Comparison of ENCODE assay signal across 7 mouse cellular contexts in the genomic region with DNA sequence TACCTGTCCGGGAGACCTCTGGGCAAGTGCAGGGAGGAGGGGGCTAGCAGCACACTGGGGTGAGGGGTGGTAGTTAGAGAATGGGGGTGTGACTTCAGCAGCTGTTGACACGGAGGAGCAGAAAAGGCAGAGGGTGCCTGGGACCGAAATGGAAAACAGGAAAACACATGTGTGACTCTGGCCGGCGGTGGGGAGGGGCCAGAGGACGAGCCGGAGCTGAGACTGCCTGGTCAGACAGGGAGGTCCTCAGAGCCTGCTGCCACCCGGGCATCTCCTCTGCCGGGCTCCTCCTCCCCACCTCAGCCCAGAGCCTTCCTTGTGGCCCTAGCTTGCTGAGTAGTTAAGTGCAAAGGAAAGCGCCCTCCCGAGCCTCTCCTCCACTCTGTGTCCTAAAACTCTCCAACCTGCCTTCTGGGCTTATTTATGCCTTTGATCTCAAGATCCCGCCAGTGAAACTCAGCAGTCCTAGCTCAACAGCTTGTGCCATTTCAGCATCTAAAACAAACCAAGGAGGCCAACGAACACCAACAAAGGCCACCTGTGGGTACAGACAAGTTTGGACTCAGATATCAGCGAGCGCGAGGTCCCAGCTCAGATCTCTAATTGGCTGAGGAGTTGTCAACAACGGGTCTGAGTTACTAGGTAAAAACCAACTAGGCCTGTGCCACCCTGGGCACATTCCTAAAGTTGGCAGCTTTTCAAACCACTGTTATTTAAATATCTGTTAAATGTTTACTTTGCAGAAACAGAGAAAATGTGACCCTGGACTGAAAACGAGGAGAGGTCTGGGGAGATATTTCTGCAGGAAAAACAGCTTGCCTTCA. TPM values are rescaled to one million over a fixed set of nuclear protein-coding genes. Genes with fewer than 3 reads are reported as not detected.
DNase-seq lines count a peak whose midpoint lies in the region; ATAC-seq and TF ChIP-seq lines count a peak whose summit lies in the region.

No protein-coding gene starts in this region.

- H3K4me3 ChIP-seq in heart, postnatal 0 days (ENCODE audit: low read depth, low read length): 0 out of 2 replicates have a peak overlapping the region, but pooled peaks have one; percentile 12
- no peak overlapping the region for H3K4me3 ChIP-seq in midbrain, embryonic 11.5 days (ENCODE audit: low read depth, low read length)

- 14% methylated on average over 18 of the region's 18 CpGs for WGBS in heart, postnatal 0 days
- 7% methylated on average over 17 of the region's 18 CpGs for whole genome bisulfite sequencing in midbrain, embryonic 11.5 days

- H3K4me1 ChIP-seq in heart, postnatal 0 days (ENCODE audit: control insufficient read depth, insufficient read depth): peaks cover 7% of the 10 kb centered on the region; the same call in 1 of the 2 replicates
- peaks cover 8% of the 10 kb centered on the region for H3K4me1 ChIP-seq in midbrain, embryonic 11.5 days (ENCODE audit: control insufficient read depth, insufficient read depth, low read length)

- TF ChIP-seq EP300 in heart, postnatal 0 days (IDR thresholded peaks at IDR 0.05; ENCODE audit: low read depth): no peak

- H3K9ac ChIP-seq in heart, postnatal 0 days (replicated peaks; ENCODE audit: low read depth, low read length): peak overlapping the region; percentile 38; the same call in 1 of the 2 replicates
- 0 out of 2 replicates have a peak overlapping the region, but pooled peaks have one; percentile 12 for H3K9ac ChIP-seq in midbrain, embryonic 11.5 days (ENCODE audit: low read length)

- ATAC-seq in heart, postnatal 0 days (ENCODE audit: insufficient read depth, low read depth): no peak
- peak; percentile 40; the same call in 1 of the 2 replicates for ATAC-seq in midbrain, embryonic 11.5 days (ENCODE audit: low FRiP score)

- no peak for TF ChIP-seq CTCF in heart, postnatal 0 days (IDR thresholded peaks at IDR 0.05; ENCODE audit: low read depth)

- no peaks in the 10 kb centered on the region for H3K9me3 ChIP-seq in heart, postnatal 0 days (replicated peaks; ENCODE audit: control insufficient read depth, low read length)
- no peaks in the 10 kb centered on the region for H3K9me3 ChIP-seq in midbrain, embryonic 11.5 days (ENCODE audit: control insufficient read depth, low read length)

- no peaks in the 10 kb centered on the region for H3K36me3 ChIP-seq in heart, postnatal 0 days (replicated peaks; ENCODE audit: control insufficient read depth, insufficient read depth, low read length)
- H3K36me3 ChIP-seq in midbrain, embryonic 11.5 days (ENCODE audit: control insufficient read depth, insufficient read depth, low read length): no peaks in the 10 kb centered on the region

- H3K4me2 ChIP-seq in heart, postnatal 0 days (ENCODE audit: low read depth, low read length): peak overlapping the region; percentile 53
- H3K4me2 ChIP-seq in midbrain, embryonic 11.5 days: no peak overlapping the region

- H3K27ac ChIP-seq in heart, postnatal 0 days (ENCODE audit: low read depth): no peak overlapping the region
- no peak overlapping the region for H3K27ac ChIP-seq in midbrain, embryonic 11.5 days (ENCODE audit: low read depth, low read length)

- DNase-seq in A20 (ENCODE audit: low read depth, low spot score) (peak; percentile 71), ES-CJ7 (ENCODE audit: low read depth, low spot score) (peak; percentile 45)
- no peak for DNase-seq in heart, postnatal 0 days (ENCODE audit: low spot score)
- peak; percentile 81 for DNase-seq in kidney, postnatal 36 days
- DNase-seq in midbrain, embryonic 11.5 days (ENCODE audit: low spot score, missing footprints): peak; percentile 88
- no peak for DNase-seq in right cerebral cortex, postnatal 36 days (ENCODE audit: low spot score in 2 of 2)
- DNase-seq in layer of hippocampus, adult 9-10 months (ENCODE audit: low spot score): no peak

- no peaks in the 10 kb centered on the region for H3K27me3 ChIP-seq in heart, postnatal 0 days (ENCODE audit: control insufficient read depth, insufficient read depth, low read length)
- peaks cover 10% of the 10 kb centered on the region; the same call in 1 of the 2 replicates for H3K27me3 ChIP-seq in midbrain, embryonic 11.5 days (ENCODE audit: control insufficient read depth, insufficient read depth, low read length)

RNA-seq across cellular contexts. Expression of a gene that starts 3.5 kb away (rescaled TPM):
- 11.3 and 16.6 TPM in 2 replicates for total RNA-seq in heart, postnatal 0 days (2014; rRNA removed; ENCODE audit: low replicate concordance)
- polyA plus RNA-seq in heart, postnatal 0 days (2015; fragmentation: Nextera tagmentation; extraction: Ambion mirVana): 6.7 and 8.9 TPM in 2 replicates
- polyA plus RNA-seq in midbrain, embryonic 11.5 days (2014; fragmentation: Nextera tagmentation; extraction: Ambion mirVana): 4.3 and 4.7 TPM in 2 replicates

RNA-seq across cellular contexts. Expression of a gene that starts 12.6 kb away (rescaled TPM):
- total RNA-seq in heart, postnatal 0 days (2014; rRNA removed; ENCODE audit: low replicate concordance): 132 and 145 TPM in 2 replicates
- polyA plus RNA-seq in heart, postnatal 0 days (2015; fragmentation: Nextera tagmentation; extraction: Ambion mirVana): 335 and 371 TPM in 2 replicates
- polyA plus RNA-seq in midbrain, embryonic 11.5 days (2014; fragmentation: Nextera tagmentation; extraction: Ambion mirVana): 238 and 253 TPM in 2 replicates

RNA-seq across cellular contexts. Expression of a gene that starts 17.3 kb away (rescaled TPM):
- 59.9 and 73.2 TPM in 2 replicates for total RNA-seq in heart, postnatal 0 days (2014; rRNA removed; ENCODE audit: low replicate concordance)
- 59.7 and 60.9 TPM in 2 replicates for polyA plus RNA-seq in heart, postnatal 0 days (2015; fragmentation: Nextera tagmentation; extraction: Ambion mirVana)
- 57.4 and 57.5 TPM in 2 replicates for polyA plus RNA-seq in midbrain, embryonic 11.5 days (2014; fragmentation: Nextera tagmentation; extraction: Ambion mirVana)

RNA-seq across cellular contexts. Expression of a gene that starts 49.8 kb away (rescaled TPM):
- total RNA-seq in heart, postnatal 0 days (2014; rRNA removed; ENCODE audit: low replicate concordance): 81.5 and 110 TPM in 2 replicates
- 47.8 and 54.4 TPM in 2 replicates for polyA plus RNA-seq in heart, postnatal 0 days (2015; fragmentation: Nextera tagmentation; extraction: Ambion mirVana)
- 15.8 and 19.5 TPM in 2 replicates for polyA plus RNA-seq in midbrain, embryonic 11.5 days (2014; fragmentation: Nextera tagmentation; extraction: Ambion mirVana)

RNA-seq across cellular contexts. Expression of a gene that starts 53.5 kb away (rescaled TPM):
- total RNA-seq in heart, postnatal 0 days (2014; rRNA removed; ENCODE audit: low replicate concordance): 136 and 152 TPM in 2 replicates
- polyA plus RNA-seq in heart, postnatal 0 days (2015; fragmentation: Nextera tagmentation; extraction: Ambion mirVana): 99.3 and 109 TPM in 2 replicates
- 44.2 and 45.9 TPM in 2 replicates for polyA plus RNA-seq in midbrain, embryonic 11.5 days (2014; fragmentation: Nextera tagmentation; extraction: Ambion mirVana)

Comparison
In these comparisons a context has a peak if more than half of its experiments do, and no peak if none do; other contexts are left out.
1. DNase-seq: peak in A20 (single experiment), ES-CJ7 (single experiment), kidney, postnatal 36 days (2 of 2) and midbrain, embryonic 11.5 days (single experiment); none in heart, postnatal 0 days (single experiment), right cerebral cortex, postnatal 36 days (0 of 2) and layer of hippocampus, adult 9-10 months (single experiment).